Mouse (Mus musculus) MEL (cell line): Measurements from ENCODE around the gene Zfp90. TPM values are rescaled to one million over a fixed set of nuclear protein-coding genes. Genes with fewer than 3 reads are reported as not detected.
"Not testable (repeated sequence)": the region's sequence is repeated elsewhere in the genome, so short reads cannot be mapped to it uniquely, and the experiment has no call there.

Experiments used
- DNase-seq: peaks from one replicate; pipeline ENCODE4 v3.0.0; 2011; ENCODE audit warnings: low read depth, low spot score
- H3K27ac ChIP-seq: 2 replicates; pipeline ENCODE4 v1.5.1; 2012; ENCODE audit warnings: low read depth, mild to moderate bottlenecking, control low read depth, low read length, moderate library complexity; ENCODE audit not compliant: control insufficient read depth
- H3K27me3 ChIP-seq, 2 experiments: fragments of 150-350 bp in 1 of 2; sonication (generic) in 1 of 2; 2 replicates each; pipeline ENCODE4 v1.6.1; 2012; ENCODE audit warnings: low read length in 2 of 2, mild to moderate bottlenecking in 2 of 2, improper control_type of control experiment in 1 of 2, moderate library complexity in 1 of 2; ENCODE audit not compliant: insufficient read depth in 2 of 2, control insufficient read depth in 1 of 2
- H3K36me3 ChIP-seq, 2 experiments: 2 replicates each; pipeline ENCODE4 v1.6.1; 2012 to 2014; ENCODE audit warnings: low read length in 2 of 2, improper control_type of control experiment in 1 of 2, inconsistent platforms in 1 of 2, mild to moderate bottlenecking in 1 of 2; ENCODE audit not compliant: insufficient read depth in 2 of 2, control insufficient read depth in 1 of 2
- H3K4me1 ChIP-seq, 2 experiments: fragments of 150-350 bp in 1 of 2; sonication (generic) in 1 of 2; 2 replicates each; pipeline ENCODE4 v1.6.1; 2012; ENCODE audit warnings: low read length in 2 of 2, improper control_type of control experiment in 1 of 2, mild to moderate bottlenecking in 1 of 2; ENCODE audit not compliant: insufficient read depth in 2 of 2, control insufficient read depth in 1 of 2
- H3K4me3 ChIP-seq, 2 experiments: fragments of 150-350 bp in 1 of 2; sonication (generic) in 1 of 2; 2 replicates each; pipeline ENCODE4 v1.5.1; 2012; ENCODE audit warnings: low read depth in 2 of 2, low read length in 2 of 2, mild to moderate bottlenecking in 2 of 2, moderate library complexity in 2 of 2, control low read depth in 1 of 2, improper control_type of control experiment in 1 of 2; ENCODE audit not compliant: control insufficient read depth in 1 of 2, insufficient read depth in 1 of 2
- H3K79me2 ChIP-seq: 2 replicates; pipeline ENCODE4 v1.6.1; 2012; ENCODE audit warnings: mild to moderate bottlenecking, low read length, moderate library complexity; ENCODE audit not compliant: control insufficient read depth, poor library complexity, insufficient read depth
- H3K9ac ChIP-seq: 2 replicates; pipeline ENCODE4 v1.6.1; 2012; ENCODE audit warnings: low read depth, mild to moderate bottlenecking, control low read depth, low read length, moderate library complexity; ENCODE audit not compliant: control insufficient read depth, poor library complexity, severe bottlenecking
- H3K9me3 ChIP-seq: fragments of 150-350 bp; sonication (generic); replicated peaks from 2 replicates; pipeline ENCODE4 v1.6.1; 2012; ENCODE audit warnings: mild to moderate bottlenecking, low read length, improper control_type of control experiment, moderate library complexity; ENCODE audit not compliant: insufficient read depth
- CHD1 ChIP-seq: IDR thresholded peaks from 2 replicates; pipeline ENCODE4 v1.6.1; 2012; ENCODE audit warnings: low read depth, mild to moderate bottlenecking, inconsistent platforms, low read length, improper control_type of control experiment
- CTCF ChIP-seq, 3 experiments: IDR thresholded peaks in 2 of 3; conservative IDR thresholded peaks in 1 of 3; 2 replicates each; pipeline ENCODE4 v1.5.1; 2011 to 2012; ENCODE audit warnings: low read length in 3 of 3, low read depth in 2 of 3, mild to moderate bottlenecking in 2 of 3, improper control_type of control experiment in 1 of 3, inconsistent platforms in 1 of 3, mixed read lengths in 1 of 3, moderate library complexity in 1 of 3; ENCODE audit not compliant: control insufficient read depth in 1 of 3, insufficient read depth in 1 of 3, poor library complexity in 1 of 3, severe bottlenecking in 1 of 3
- E2F4 ChIP-seq: IDR thresholded peaks from 2 replicates; pipeline ENCODE4 v1.6.1; 2011; ENCODE audit warnings: low read depth, low read length, improper control_type of control experiment, borderline replicate concordance
- ELF1 ChIP-seq: IDR thresholded peaks from 2 replicates; pipeline ENCODE4 v1.6.1; 2014; ENCODE audit warnings: low read depth, mild to moderate bottlenecking, inconsistent platforms, low read length, improper control_type of control experiment, moderate library complexity
- HCFC1 ChIP-seq: IDR thresholded peaks from 2 replicates; pipeline ENCODE4 v1.6.1; 2012; ENCODE audit warnings: low read depth, mild to moderate bottlenecking, inconsistent platforms, low read length, improper control_type of control experiment, moderate library complexity
- JUND ChIP-seq: IDR thresholded peaks from 2 replicates; pipeline ENCODE4 v1.6.1; 2011; ENCODE audit warnings: low read depth, mild to moderate bottlenecking, improper control_type of control experiment, low read length
- KAT2A ChIP-seq: conservative IDR thresholded peaks from 2 replicates; pipeline ENCODE4 v1.6.1; 2012; ENCODE audit warnings: low read depth, low read length, improper control_type of control experiment, inconsistent platforms
- MEF2A ChIP-seq: IDR thresholded peaks from 2 replicates; pipeline ENCODE4 v1.6.1; 2014; ENCODE audit warnings: low read depth, mild to moderate bottlenecking, inconsistent platforms, low read length, improper control_type of control experiment; ENCODE audit not compliant: poor library complexity, insufficient replicate concordance, severe bottlenecking; ENCODE audit errors: extremely low read depth
- NRF1 ChIP-seq: IDR thresholded peaks from 2 replicates; pipeline ENCODE4 v1.6.1; 2014; ENCODE audit warnings: low read depth, mild to moderate bottlenecking, inconsistent platforms, low read length, improper control_type of control experiment, moderate library complexity; ENCODE audit not compliant: poor library complexity, insufficient read depth, severe bottlenecking
- TAL1 ChIP-seq: IDR thresholded peaks from 2 replicates; pipeline ENCODE4 v1.6.1; 2012; ENCODE audit warnings: mild to moderate bottlenecking, inconsistent platforms, low read length, moderate library complexity, mixed read lengths
- TCF12 ChIP-seq: IDR thresholded peaks from 2 replicates; pipeline ENCODE4 v1.6.1; 2014; ENCODE audit warnings: low read depth, mild to moderate bottlenecking, inconsistent platforms, low read length, improper control_type of control experiment, moderate library complexity
- USF1 ChIP-seq: IDR thresholded peaks from 2 replicates; pipeline ENCODE4 v1.6.1; 2014; ENCODE audit warnings: low read depth, mild to moderate bottlenecking, inconsistent platforms, low read length, improper control_type of control experiment, moderate library complexity
- ZC3H11A ChIP-seq: IDR thresholded peaks from 2 replicates; pipeline ENCODE4 v1.6.1; 2012; ENCODE audit warnings: low read depth, mild to moderate bottlenecking, inconsistent platforms, low read length, improper control_type of control experiment
- ZKSCAN1 ChIP-seq: IDR thresholded peaks from 2 replicates; pipeline ENCODE4 v1.6.1; 2012; ENCODE audit warnings: low read depth, mild to moderate bottlenecking, inconsistent platforms, low read length, improper control_type of control experiment, moderate library complexity
- ZNF384 ChIP-seq: IDR thresholded peaks from 2 replicates; pipeline ENCODE4 v1.6.1; 2012; ENCODE audit warnings: low read depth, mild to moderate bottlenecking, inconsistent platforms, low read length, improper control_type of control experiment
- polyA plus RNA-seq, 2 experiments: library from polyadenylated mRNA; stranded (reverse) in 1 of 2; unstranded in 1 of 2; fragments of >175 nt in 1 of 2; fragments of >200 nt in 1 of 2; gene quantifications; 2 replicates each; pipeline versions ENCODE4 v1.2.1 to v1.2.4; 2012; ENCODE audit warnings: low replicate concordance in 2 of 2, low read depth in 1 of 2; ENCODE audit not compliant: insufficient read length in 2 of 2, insufficient read depth in 1 of 2, missing spikeins in 1 of 2
- total RNA-seq: library from RNA; depleted of rRNA; stranded (reverse); fragments of 300-350 nt; gene quantifications from 2 replicates; pipeline ENCODE4 v1.2.3, GENCODE M21; 2012

The Zfp90 gene
- total and polyA plus RNA-seq, 3 experiments: 2.6 to 3.9 TPM; not detected in 1

GRCm38 (mm10) chr8:106431088-106431487 lies 16.0 kb downstream of the Zfp90 start:
- no peaks in the 10 kb centered on the region for H3K36me3 ChIP-seq
- H3K79me2 ChIP-seq: no peaks in the 10 kb centered on the region
- H3K9me3 ChIP-seq: no peaks in the 10 kb centered on the region
- no peak for TF ChIP-seq NRF1
- TF ChIP-seq JUND: no peak
- no peak for TF ChIP-seq ZKSCAN1
- TF ChIP-seq ELF1: no peak
- TF ChIP-seq HCFC1: no peak
- TF ChIP-seq KAT2A: no peak
- no peak for TF ChIP-seq TCF12
- no peak for TF ChIP-seq USF1
- TF ChIP-seq TAL1: no peak
- no peak for TF ChIP-seq E2F4
- TF ChIP-seq ZC3H11A: no peak
- TF ChIP-seq CHD1: no peak
- TF ChIP-seq ZNF384: no peak
- TF ChIP-seq MEF2A: no peak
- no peak overlapping the region for H3K4me3 ChIP-seq
- H3K9ac ChIP-seq: no peak overlapping the region
- H3K27ac ChIP-seq: no peak overlapping the region
- H3K27me3 ChIP-seq: no peaks in the 10 kb centered on the region; a peak in 1 of 4 replicates
- no peaks in the 10 kb centered on the region for H3K4me1 ChIP-seq
- DNase-seq: no peak

GRCm38 (mm10) chr8:106431952-106432351 lies 16.8 kb downstream of the Zfp90 start:
- not testable (repeated sequence) for H3K36me3 ChIP-seq, H3K4me3 ChIP-seq, H3K79me2 ChIP-seq, H3K4me1 ChIP-seq, H3K27me3 ChIP-seq, DNase-seq, H3K27ac ChIP-seq, H3K9me3 ChIP-seq, H3K9ac ChIP-seq
- TF ChIP-seq CTCF (IDR thresholded peaks at IDR 0.05 in 2 of 3, conservative IDR thresholded peaks at IDR 0.05 in 1 of 3; ENCODE audit: control insufficient read depth in 1 of 3, insufficient read depth in 1 of 3, low read depth in 2 of 3, low read length in 3 of 3, poor library complexity in 1 of 3, severe bottlenecking in 1 of 3): peak in 2 of 3 experiments; percentile 23 to 26; a peak in 3 of 6 replicates
- TF ChIP-seq, all 39 proteins: peak for 1; not testable (repeated sequence) for 38
